Mouse (Mus musculus) embryonic fibroblast, embryonic 13.5 days (primary cell): ENCODE results near the gene Chd1.

Experiments
- CTCF ChIP-seq: IDR thresholded peaks from 2 replicates; pipeline ENCODE4 v1.5.1; 2011; ENCODE audit warnings: mild to moderate bottlenecking, control low read depth, low read length, moderate library complexity, borderline replicate concordance; ENCODE audit not compliant: insufficient read depth
- POLR2A ChIP-seq: IDR thresholded peaks from 2 replicates; pipeline ENCODE4 v1.6.1; 2011; ENCODE audit warnings: low read depth, mild to moderate bottlenecking, control low read depth, low read length, moderate library complexity

DNA sequence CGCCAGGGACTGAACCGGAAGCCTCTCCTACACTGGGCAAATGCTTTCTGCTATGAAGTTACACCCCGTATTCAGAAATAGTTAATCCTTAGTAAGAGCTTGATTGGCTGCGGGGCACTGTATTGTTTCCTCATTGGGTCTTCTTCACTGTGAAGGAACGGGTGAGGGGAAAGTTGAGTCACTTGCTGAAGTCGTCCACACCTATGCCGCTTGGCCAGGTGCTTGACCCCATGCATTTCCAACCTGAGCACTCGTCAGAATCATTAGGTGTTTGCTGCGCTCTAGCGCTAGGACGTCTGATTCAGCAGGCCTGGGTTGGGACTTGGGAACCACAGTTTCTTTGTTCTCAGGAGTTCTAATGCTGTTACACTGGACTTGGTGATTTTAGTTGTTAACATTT lies 41.9 kb downstream of the Chd1 start:
- TF ChIP-seq POLR2A, result no peak
- TF ChIP-seq CTCF, result no peak
